Mouse (Mus musculus) activated CD4-positive, CD25-positive, alpha-beta regulatory T cell, adult 9 weeks (primary cell): ENCODE data around the gene Gm47429. TPM values are rescaled to one million over a fixed set of nuclear protein-coding genes. Genes with fewer than 3 reads are reported as not detected.

ENCODE experiments used
- polyA plus RNA-seq: library from polyadenylated mRNA; unstranded; fragments of 100-300 nt; shearing (Covaris generic); gene quantifications from one replicate; pipeline ENCODE4 v1.2.1, GENCODE M21; 2017

The Gm47429 gene
- not detected for polyA plus RNA-seq

DNA sequence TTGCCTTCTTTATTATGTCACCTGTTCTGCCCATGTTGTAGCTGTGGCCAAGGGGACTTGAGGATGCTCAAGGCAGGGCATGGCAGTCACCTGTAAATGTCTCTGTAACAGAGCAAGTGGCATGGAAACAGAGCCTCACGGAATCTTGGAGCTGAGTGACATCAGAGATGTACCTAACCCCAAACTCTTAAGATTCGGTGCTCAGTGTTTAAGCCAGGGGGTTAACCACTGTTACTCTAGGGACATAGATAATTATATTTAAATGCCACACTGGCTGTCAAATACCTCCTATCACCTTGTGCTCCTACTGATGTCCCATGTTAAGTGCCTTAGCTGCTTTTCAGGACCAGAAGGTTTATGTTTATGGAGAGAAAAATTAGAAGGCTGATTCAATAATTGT is at the start of gene Gm47429:
Gene Gm47429, minus strand, starts transcription at position 101 of the 400 bp plus-strand sequence.

DNA sequence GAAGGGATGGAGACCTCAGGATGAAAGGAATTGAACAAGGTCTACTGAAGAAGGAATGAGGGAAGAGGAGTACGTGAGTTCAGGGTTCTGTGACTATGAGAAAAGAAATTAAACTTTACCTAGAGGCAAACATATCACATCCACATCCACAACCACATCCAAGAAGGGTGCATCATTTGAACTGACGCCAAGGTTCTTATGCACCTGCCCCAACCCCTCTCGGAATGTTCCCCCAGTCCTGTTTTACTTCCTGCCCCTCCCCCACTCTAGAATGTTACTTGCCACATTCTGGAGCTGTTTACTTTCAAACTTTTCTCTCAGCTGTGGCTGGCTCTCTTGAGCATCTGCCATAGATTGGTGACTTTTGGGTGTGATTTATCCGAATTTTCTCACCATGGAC is 23.3 kb upstream of the Gm47429 start, which contains the start of gene Nutm2:
Gene Nutm2, plus strand, starts transcription at position 301 of the 400 bp plus-strand sequence.

DNA sequence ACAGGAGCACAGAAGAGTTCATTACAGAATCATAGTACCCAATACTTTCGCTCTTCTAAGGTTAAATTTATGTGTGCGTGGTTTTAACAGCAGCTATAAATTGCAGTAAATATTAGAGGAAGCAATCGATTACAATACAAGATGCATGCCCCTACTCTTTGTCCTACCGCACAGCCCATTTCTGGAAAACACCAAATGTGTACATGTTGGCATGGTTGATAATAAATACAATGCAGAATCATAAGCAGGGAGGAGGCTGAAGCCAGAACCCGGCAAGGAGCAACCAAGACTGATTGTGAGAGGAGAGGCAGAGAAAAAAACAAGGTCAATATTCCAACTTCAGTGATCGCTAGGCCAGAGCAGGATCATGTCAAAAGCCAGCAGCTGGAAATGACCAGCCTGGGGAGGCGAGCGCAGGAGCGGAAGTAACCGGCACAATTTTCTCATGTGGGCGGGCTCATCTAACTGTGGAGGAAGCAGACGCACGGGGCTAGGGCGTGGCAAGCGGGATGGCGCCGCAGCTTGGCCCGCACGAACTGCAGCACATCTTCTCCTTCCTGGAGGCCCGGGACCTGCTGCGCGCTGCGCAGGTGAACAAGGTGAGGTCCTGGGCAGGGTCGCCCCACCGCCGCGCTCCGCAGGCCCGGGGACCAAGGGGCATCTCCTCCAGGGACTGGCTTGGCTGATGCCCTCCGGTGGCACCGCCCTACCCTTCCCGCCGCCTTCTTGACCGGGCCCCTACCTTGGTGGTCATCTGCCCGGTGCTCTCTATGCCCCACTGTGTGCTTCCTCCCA is 26.1 kb downstream of the Gm47429 start, which contains the start of gene Fbxw17:
Gene Fbxw17, plus strand, starts transcription at position 476 of the 795 bp plus-strand sequence.

Other genes with a start within 250 kb of the Gm47429 start
- gene Gm906, start 193.6 kb downstream of the Gm47429 start, polyA plus RNA-seq, result not detected
- 42.0 TPM for gene Fbxw17, start 26.0 kb downstream of the Gm47429 start, polyA plus RNA-seq
- gene Nutm2, start 23.4 kb upstream of the Gm47429 start, polyA plus RNA-seq, result not detected
- gene Gm904, start 199.3 kb upstream of the Gm47429 start, polyA plus RNA-seq, result not detected